Mouse (Mus musculus): ENCODE results near the gene Vmn2r56.
A peak's percentile ranks its signal among the peaks of the same experiment; 100 is the strongest.
"Not testable (repeated sequence)": the region's sequence is repeated elsewhere in the genome, so short reads cannot be mapped to it uniquely, and the experiment has no call there.

The Vmn2r56 gene

GRCm38 (mm10) chr7:12734904-12735303, at the start of gene Vmn2r56:
Gene Vmn2r56 (minus strand): TSS chr7:12735004.
- no peak for DNase-seq (ENCODE audit: low read depth)

- no peak for DNase-seq (ENCODE audit: low read depth)
Observed at GRCm38 (mm10) chr7:12780151-12780830, 45.5 kb upstream of the Vmn2r56 start.

- DNase-seq (ENCODE audit: low read depth), result no peak
Observed at GRCm38 (mm10) chr7:12779782-12780150, 45.0 kb upstream of the Vmn2r56 start.

GRCm38 (mm10) chr7:12779141-12779540, 44.3 kb upstream of the Vmn2r56 start:
- no peak for DNase-seq (ENCODE audit: low read depth)

- DNase-seq (ENCODE audit: low read depth), result peak; percentile 71
Observed at GRCm38 (mm10) chr7:12774606-12775005, 39.8 kb upstream of the Vmn2r56 start.

- no peak for DNase-seq (ENCODE audit: low read depth)
Observed at GRCm38 (mm10) chr7:12774111-12774510, 39.3 kb upstream of the Vmn2r56 start.

- DNase-seq (ENCODE audit: low read depth), result no peak
Observed at GRCm38 (mm10) chr7:12749431-12750198, 14.8 kb upstream of the Vmn2r56 start.

- DNase-seq (ENCODE audit: low read depth), result not testable (repeated sequence)
Observed at GRCm38 (mm10) chr7:12684903-12685302, 49.9 kb downstream of the Vmn2r56 start, which contains the start of gene Vmn2r55. Gene Vmn2r55 (minus strand): TSS chr7:12685003.

GRCm38 (mm10) chr7:12640219-12640618, 94.6 kb downstream of the Vmn2r56 start, which contains the start of gene Vmn2r54:
Gene Vmn2r54 (minus strand): TSS chr7:12640319.
- DNase-seq (ENCODE audit: low read depth), result not testable (repeated sequence)
